In the genomic region with DNA sequence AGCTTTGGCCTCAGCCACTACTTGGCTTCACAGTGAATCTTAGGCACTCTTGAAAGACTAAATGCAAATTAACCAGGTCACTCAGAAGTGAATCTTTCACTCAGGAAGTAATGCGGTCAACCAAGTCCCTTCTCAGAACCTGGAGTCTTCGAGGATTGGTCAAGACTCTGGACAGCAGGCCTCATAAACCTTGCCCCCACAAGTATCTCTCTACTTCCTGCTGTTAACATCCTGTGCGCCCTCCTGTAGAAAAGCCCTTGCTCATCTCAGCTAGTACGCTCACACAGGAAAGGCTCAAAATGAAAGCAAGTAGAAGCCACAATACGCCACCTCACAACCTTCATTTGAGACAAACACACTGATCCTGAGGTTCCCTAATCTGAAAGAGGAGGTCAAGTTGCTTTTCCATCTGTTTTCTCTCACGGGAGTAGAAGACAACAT, we compare ENCODE assay signal across 12 mouse cellular contexts.
DNase-seq lines count a peak whose midpoint lies in the region; ATAC-seq and TF ChIP-seq lines count a peak whose summit lies in the region.
"Had no signal": no experiment of that assay in that cellular context is flagged by ENCODE, and none has a peak within 500 bp of the region (broad histone marks: within the 10 kb centered on the region; RNA-seq: fewer than 3 reads in every experiment).

No protein-coding gene starts in this region.

- WGBS in lung, postnatal 0 days, result 71% methylated on average over 6 of the region's 6 CpGs
- 88% methylated on average over 6 of the region's 6 CpGs for WGBS in midbrain, embryonic 15.5 days

- H3K4me1 ChIP-seq in lung, postnatal 0 days (ENCODE audit: insufficient read depth, low read depth, low read length), result no peaks in the 10 kb centered on the region; the same call in 1 of the 2 replicates
- H3K4me1 ChIP-seq in midbrain, embryonic 15.5 days, result no peaks in the 10 kb centered on the region
- H3K4me1 ChIP-seq: limb, embryonic 13.5 days had no signal

- H3K27me3 ChIP-seq in lung, postnatal 0 days (replicated peaks; ENCODE audit: insufficient read depth, low read length), result no peaks in the 10 kb centered on the region
- H3K27me3 ChIP-seq in midbrain, embryonic 15.5 days (replicated peaks), result no peaks in the 10 kb centered on the region
- H3K27me3 ChIP-seq: heart, embryonic 13.5 days; limb, embryonic 13.5 days had no signal

- no peak for ATAC-seq in lung, postnatal 0 days
- peak; percentile 96 for ATAC-seq in granulocyte monocyte progenitor cell, adult 5-6 weeks (replicated peaks; ENCODE audit: poor library complexity, severe bottlenecking)
- no peak for ATAC-seq in midbrain, embryonic 15.5 days (replicated peaks)
- ATAC-seq: hindbrain, embryonic 16.5 days had no signal

- no peak for TF ChIP-seq EP300 in lung, postnatal 0 days (IDR thresholded peaks at IDR 0.05)

- H3K4me3 ChIP-seq in lung, postnatal 0 days (ENCODE audit: low read depth, low read length), result no peak overlapping the region
- no peak overlapping the region for H3K4me3 ChIP-seq in midbrain, embryonic 15.5 days
- H3K4me3 ChIP-seq: heart, embryonic 13.5 days; layer of hippocampus, adult 2 months; limb, embryonic 13.5 days had no signal

- no peak for TF ChIP-seq CTCF in lung, postnatal 0 days (IDR thresholded peaks at IDR 0.05)

- peak overlapping the region; percentile 33; the same call in 1 of the 2 replicates for H3K27ac ChIP-seq in lung, postnatal 0 days (ENCODE audit: low read length)
- no peak overlapping the region for H3K27ac ChIP-seq in midbrain, embryonic 15.5 days
- H3K27ac ChIP-seq: layer of hippocampus, adult 2 months; limb, embryonic 13.5 days; stomach, postnatal 0 days had no signal

- H3K9ac ChIP-seq in lung, postnatal 0 days (replicated peaks; ENCODE audit: low read depth), result no peak overlapping the region
- H3K9ac ChIP-seq in midbrain, embryonic 15.5 days, result no peak overlapping the region
- H3K9ac ChIP-seq: heart, embryonic 13.5 days; limb, embryonic 13.5 days had no signal

- no peak for DNase-seq in lung, postnatal 0 days (ENCODE audit: low spot score)
- DNase-seq in lung, postnatal 14 days, result no peak
- peak; percentile 7 for DNase-seq in spleen, adult 12 weeks (ENCODE audit: low spot score)
- DNase-seq in yolk sac, embryonic 10.5 days (ENCODE audit: low spot score), result no peak
- no peak for DNase-seq in left cerebral cortex, adult 18-20 months (ENCODE audit: low spot score in 2 of 2)

- H3K4me2 ChIP-seq in lung, postnatal 0 days (replicated peaks; ENCODE audit: low read depth, low read length), result no peak overlapping the region
- no peak overlapping the region for H3K4me2 ChIP-seq in midbrain, embryonic 15.5 days
- H3K4me2 ChIP-seq: heart, embryonic 13.5 days; limb, embryonic 13.5 days had no signal

- no peaks in the 10 kb centered on the region for H3K36me3 ChIP-seq in lung, postnatal 0 days (ENCODE audit: insufficient read depth, low read length)
- H3K36me3 ChIP-seq in midbrain, embryonic 15.5 days (replicated peaks), result no peaks in the 10 kb centered on the region
- H3K36me3 ChIP-seq: heart, embryonic 13.5 days; limb, embryonic 13.5 days had no signal

- no peaks in the 10 kb centered on the region for H3K9me3 ChIP-seq in lung, postnatal 0 days (ENCODE audit: low read length)
- no peaks in the 10 kb centered on the region for H3K9me3 ChIP-seq in midbrain, embryonic 15.5 days
- H3K9me3 ChIP-seq: heart, embryonic 13.5 days; limb, embryonic 13.5 days had no signal
